Mouse (Mus musculus) G1E (cell line): ENCODE data around the gene Wwox.

Experiments
- CTCF ChIP-seq: IDR thresholded peaks from 2 replicates; pipeline ENCODE4 v1.5.1; 2012; ENCODE audit warnings: low read depth, low read length, inconsistent platforms, mixed read lengths
- POLR2AphosphoS5 ChIP-seq: IDR thresholded peaks from 2 replicates; pipeline ENCODE4 v1.6.1; 2012; ENCODE audit warnings: low read depth, low read length, inconsistent platforms; ENCODE audit not compliant: insufficient replicate concordance

DNA sequence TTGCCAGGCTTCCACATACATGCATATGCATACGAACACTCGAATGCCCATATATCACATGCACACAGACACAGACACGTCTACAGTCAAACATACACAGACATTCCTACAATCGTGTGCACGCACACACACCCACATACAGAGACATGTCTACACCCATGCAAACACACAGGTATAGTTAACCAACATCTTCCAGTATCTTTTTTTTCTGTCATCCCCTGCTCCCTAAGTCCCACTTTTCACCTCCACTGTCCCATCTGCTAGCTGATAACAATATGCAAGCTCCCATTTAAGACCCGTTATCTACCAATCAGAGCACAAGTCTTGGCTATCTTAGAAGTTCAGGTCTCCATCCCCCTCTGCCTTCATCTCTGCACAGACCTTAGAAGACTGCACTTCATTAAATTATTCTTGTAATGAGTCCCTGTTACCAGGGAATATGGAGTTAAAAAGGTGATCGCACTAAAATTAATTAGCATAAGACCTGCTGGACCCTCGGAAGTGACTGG lies 627.1 kb downstream of the Wwox start:
- no peak for TF ChIP-seq CTCF
- TF ChIP-seq POLR2AphosphoS5 = no peak
